8 mouse cellular contexts compared by ENCODE assay signal in the genomic region with DNA sequence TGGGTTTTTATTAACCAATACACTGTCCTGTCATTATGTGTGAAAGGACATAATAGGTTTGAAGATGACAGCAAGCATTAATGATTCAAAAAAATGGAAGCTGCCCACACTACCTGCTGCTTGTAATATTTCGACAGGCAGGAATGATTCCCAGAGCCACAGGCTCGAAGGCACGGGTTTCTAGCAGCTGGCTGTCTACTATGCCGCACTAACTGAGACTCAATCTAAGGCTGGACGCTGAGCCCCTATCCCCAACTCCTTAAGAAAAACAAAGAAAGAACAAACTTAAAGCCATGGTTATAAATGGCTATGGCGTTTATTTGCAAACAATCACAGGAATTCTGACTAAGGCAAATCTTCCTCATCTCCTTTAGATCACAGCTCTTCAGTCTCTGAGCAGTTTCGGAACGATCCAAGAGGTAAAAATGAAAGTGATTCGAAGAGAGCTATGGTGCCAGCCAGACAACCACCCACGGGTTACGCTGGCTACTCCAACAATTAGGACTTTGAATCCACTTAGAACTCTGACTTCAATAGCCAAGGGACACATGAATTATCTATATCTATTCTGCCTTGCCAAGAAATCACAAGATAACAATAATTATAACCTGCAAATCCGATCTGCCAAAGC. TPM values are rescaled to one million over a fixed set of nuclear protein-coding genes. Genes with fewer than 3 reads are reported as not detected.
DNase-seq lines count a peak whose midpoint lies in the region; ATAC-seq and TF ChIP-seq lines count a peak whose summit lies in the region.

No protein-coding gene starts in this region.

- no peaks in the 10 kb centered on the region for H3K27me3 ChIP-seq in limb, embryonic 12.5 days
- H3K27me3 ChIP-seq in midbrain, postnatal 0 days (ENCODE audit: insufficient read depth, low read length): no peaks in the 10 kb centered on the region

- no peak for ATAC-seq in limb, embryonic 12.5 days (ENCODE audit: insufficient number of reproducible peaks, insufficient read depth, low FRiP score, low TSS enrichment, low read depth)
- ATAC-seq in midbrain, postnatal 0 days (ENCODE audit: low FRiP score): no peak

- peak overlapping the region; percentile 63 for H3K9ac ChIP-seq in limb, embryonic 12.5 days (replicated peaks)
- peak overlapping the region; percentile 48 for H3K9ac ChIP-seq in midbrain, postnatal 0 days (replicated peaks; ENCODE audit: low read length, poor library complexity, severe bottlenecking)

- H3K9me3 ChIP-seq in limb, embryonic 12.5 days: no peaks in the 10 kb centered on the region
- no peaks in the 10 kb centered on the region for H3K9me3 ChIP-seq in midbrain, postnatal 0 days (ENCODE audit: low read length)

- peak overlapping the region; percentile 55 for H3K4me3 ChIP-seq in limb, embryonic 12.5 days (replicated peaks)
- peak overlapping the region; percentile 51 for H3K4me3 ChIP-seq in midbrain, postnatal 0 days (ENCODE audit: low read depth, low read length)

- peak; percentile 3 for DNase-seq in adrenal gland, postnatal 25 days
- no peak for DNase-seq in adrenal gland, postnatal 4 days (ENCODE audit: low spot score in 2 of 2)
- DNase-seq in retina, postnatal 1 day: peak; percentile 57
- DNase-seq in retina, embryonic 14.5 days (ENCODE audit: low spot score): no peak
- DNase-seq in midbrain, postnatal 0 days (ENCODE audit: low spot score): peak; percentile 24
- DNase-seq in cerebellum, adult 8-10 months: no peak
- DNase-seq in kidney, adult 18-20 months: no peak

- WGBS in limb, embryonic 12.5 days: 26% methylated on average over 12 of the region's 12 CpGs
- WGBS in midbrain, postnatal 0 days: 5% methylated on average over 12 of the region's 12 CpGs

- TF ChIP-seq CTCF in midbrain, postnatal 0 days (IDR thresholded peaks at IDR 0.05): no peak

- H3K4me2 ChIP-seq in limb, embryonic 12.5 days: peak overlapping the region; percentile 64
- H3K4me2 ChIP-seq in midbrain, postnatal 0 days (ENCODE audit: low read depth, low read length, poor library complexity, severe bottlenecking): peak overlapping the region; percentile 74

- peak overlapping the region; percentile 87 for H3K27ac ChIP-seq in limb, embryonic 12.5 days
- H3K27ac ChIP-seq in midbrain, postnatal 0 days (ENCODE audit: low read depth, low read length): peak overlapping the region; percentile 59; the same call in 1 of the 2 replicates

- H3K4me1 ChIP-seq in limb, embryonic 12.5 days (replicated peaks): peaks cover 14% of the 10 kb centered on the region
- H3K4me1 ChIP-seq in midbrain, postnatal 0 days (ENCODE audit: insufficient read depth, low read length): no peaks in the 10 kb centered on the region

- no peaks in the 10 kb centered on the region for H3K36me3 ChIP-seq in limb, embryonic 12.5 days
- no peaks in the 10 kb centered on the region for H3K36me3 ChIP-seq in midbrain, postnatal 0 days (ENCODE audit: insufficient read depth, low read length)

RNA-seq across cellular contexts. Expression of a gene that starts 15.6 kb away (rescaled TPM):
- total RNA-seq in adrenal gland, postnatal 25 days (2021): 4.8 and 9.2 TPM in 2 replicates
- total RNA-seq in adrenal gland, postnatal 4 days (2021): 10 to 100 TPM; 12.4 to 21.8 TPM
- 4.8 and 6.5 TPM in 2 replicates for polyA plus RNA-seq in limb, embryonic 12.5 days (2016; fragmentation: Nextera tagmentation; extraction: Ambion mirVana)
- 15.7 and 16.2 TPM in 2 replicates for total RNA-seq in midbrain, postnatal 0 days (2014; rRNA removed)
- 17.9 and 19.8 TPM in 2 replicates for polyA plus RNA-seq in midbrain, postnatal 0 days (2015; fragmentation: Nextera tagmentation; extraction: Ambion mirVana)

Comparison
In these comparisons a context has a peak if more than half of its experiments do, and no peak if none do; other contexts are left out.
1. DNase-seq: peak in adrenal gland, postnatal 25 days (single experiment), retina, postnatal 1 day (single experiment) and midbrain, postnatal 0 days (single experiment); none in adrenal gland, postnatal 4 days (0 of 2), retina, embryonic 14.5 days (single experiment), cerebellum, adult 8-10 months (single experiment) and kidney, adult 18-20 months (single experiment).